Mouse (Mus musculus): ENCODE measurements at regions not wholly inside any gene's neighbourhood (a gene's known extent, or its start where the extent isn't known, plus 50 kb on each side); places are given as distances from the start of the nearest gene placed in this dataset.

DNA sequence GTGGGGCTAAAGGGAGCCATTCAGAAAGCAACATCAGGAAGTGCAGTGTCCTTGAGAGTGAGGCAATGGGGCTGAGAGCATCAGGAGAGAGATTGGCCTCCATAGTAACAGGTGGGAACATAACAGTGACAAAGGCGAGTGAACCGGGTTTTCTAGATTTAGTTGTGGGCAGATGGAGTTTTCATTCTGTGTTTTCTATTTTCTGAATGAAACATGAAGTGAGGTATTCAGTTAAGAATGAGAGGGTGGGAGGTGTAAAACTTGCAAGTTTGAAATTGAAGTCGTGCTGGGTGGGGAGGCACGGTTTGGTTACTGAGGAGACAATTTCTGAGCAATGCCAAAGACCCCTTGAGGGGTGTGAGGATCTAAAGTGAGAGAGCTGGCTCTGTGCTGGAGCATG is 893.3 kb downstream of the Diaph3 start:
- no peaks in the 10 kb centered on the region for H3K27me3 ChIP-seq (ENCODE audit: control insufficient read depth in 1 of 2, insufficient read depth in 2 of 2, low read length in 2 of 2)
- no peaks in the 10 kb centered on the region for H3K9me3 ChIP-seq (replicated peaks; ENCODE audit: insufficient read depth, low read length)
- H3K4me3 ChIP-seq (ENCODE audit: control insufficient read depth in 1 of 2, insufficient read depth in 1 of 2, low read depth in 2 of 2, low read length in 2 of 2), result no peak overlapping the region
- no peak overlapping the region for H3K9ac ChIP-seq (ENCODE audit: control insufficient read depth, low read depth, low read length, poor library complexity, severe bottlenecking)
- no peak overlapping the region for H3K27ac ChIP-seq (ENCODE audit: control insufficient read depth, low read depth, low read length)
- H3K79me2 ChIP-seq (ENCODE audit: control insufficient read depth, insufficient read depth, low read length, poor library complexity), result no peaks in the 10 kb centered on the region
- H3K36me3 ChIP-seq (ENCODE audit: control insufficient read depth in 1 of 2, insufficient read depth in 2 of 2, low read length in 2 of 2), result peaks cover 0 to 8% of the 10 kb centered on the region in 2 experiments; a peak in 1 of 4 replicates
- no peak for DNase-seq (ENCODE audit: low read depth, low spot score)
- H3K4me1 ChIP-seq (ENCODE audit: control insufficient read depth in 1 of 2, insufficient read depth in 2 of 2, low read length in 2 of 2), result peaks cover 0 to 3% of the 10 kb centered on the region in 2 experiments; a peak in 1 of 4 replicates
- TF ChIP-seq USF2 (IDR thresholded peaks at IDR 0.05; ENCODE audit: borderline replicate concordance in 1 of 2, insufficient read depth in 1 of 2, low read depth in 1 of 2, low read length in 2 of 2) (no peak), TCF12 (IDR thresholded peaks at IDR 0.05; ENCODE audit: low read depth, low read length) (no peak), NRF1 (IDR thresholded peaks at IDR 0.05; ENCODE audit: insufficient read depth, low read depth, low read length, poor library complexity, severe bottlenecking) (no peak), ELF1 (IDR thresholded peaks at IDR 0.05; ENCODE audit: low read depth, low read length) (no peak), KAT2A (conservative IDR thresholded peaks at IDR 0.05; ENCODE audit: low read depth, low read length) (no peak), MYC (IDR thresholded peaks at IDR 0.05; ENCODE audit: low read depth, low read length) (no peak), HCFC1 (IDR thresholded peaks at IDR 0.05; ENCODE audit: low read depth, low read length) (no peak), SMC3 (IDR thresholded peaks at IDR 0.05; ENCODE audit: low read depth, low read length) (no peak), TAL1 (IDR thresholded peaks at IDR 0.05; ENCODE audit: low read length) (no peak), E2F4 (IDR thresholded peaks at IDR 0.05; ENCODE audit: borderline replicate concordance, low read depth, low read length) (no peak), CTCF (IDR thresholded peaks at IDR 0.05 in 2 of 3, conservative IDR thresholded peaks at IDR 0.05 in 1 of 3; ENCODE audit: control insufficient read depth in 1 of 3, insufficient read depth in 1 of 3, low read depth in 2 of 3, low read length in 3 of 3, poor library complexity in 1 of 3, severe bottlenecking in 1 of 3) (no peak), MAFK (IDR thresholded peaks at IDR 0.05; ENCODE audit: borderline replicate concordance, low read depth, low read length) (no peak), RAD21 (IDR thresholded peaks at IDR 0.05; ENCODE audit: low read depth, low read length) (no peak), ZKSCAN1 (IDR thresholded peaks at IDR 0.05; ENCODE audit: low read depth, low read length) (no peak), GABPA (IDR thresholded peaks at IDR 0.05; ENCODE audit: low read depth, low read length) (no peak), MEF2A (IDR thresholded peaks at IDR 0.05; ENCODE audit: extremely low read depth, insufficient replicate concordance, low read depth, low read length, poor library complexity, severe bottlenecking) (no peak), MAZ (IDR thresholded peaks at IDR 0.05; ENCODE audit: low read depth, low read length) (no peak), MYB (IDR thresholded peaks at IDR 0.05; ENCODE audit: low read depth, low read length) (no peak), TBP (IDR thresholded peaks at IDR 0.05; ENCODE audit: low read depth, low read length) (no peak), MAX (IDR thresholded peaks at IDR 0.05; ENCODE audit: low read length) (no peak)

DNA sequence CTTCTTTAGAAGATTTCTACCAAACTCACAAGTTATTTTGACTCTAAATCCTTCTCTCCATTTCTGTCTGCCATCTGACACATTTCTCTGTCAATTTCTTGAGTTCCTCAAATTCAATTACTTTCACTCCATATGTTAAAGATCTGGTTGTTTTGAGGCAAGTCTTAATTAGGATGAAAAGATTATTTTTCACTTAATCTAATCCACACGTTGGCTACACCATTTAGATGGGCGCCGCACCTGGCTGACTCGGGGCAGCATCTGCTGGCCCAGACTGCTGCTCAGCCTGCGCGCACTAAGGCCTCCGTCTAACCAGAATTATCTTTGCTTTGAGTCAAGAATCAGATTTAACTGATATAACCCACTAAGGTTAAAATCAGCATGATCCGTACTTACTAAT is 894.3 kb downstream of the Diaph3 start:
- Histone ChIP-seq H3K79me2 (ENCODE audit: control insufficient read depth, insufficient read depth, low read length, poor library complexity) (no peaks in the 10 kb centered on the region), H3K27me3 (ENCODE audit: control insufficient read depth in 1 of 2, insufficient read depth in 2 of 2, low read length in 2 of 2) (no peaks in the 10 kb centered on the region), H3K27ac (ENCODE audit: control insufficient read depth, low read depth, low read length) (no peak overlapping the region), H3K9ac (ENCODE audit: control insufficient read depth, low read depth, low read length, poor library complexity, severe bottlenecking) (no peak overlapping the region), H3K4me3 (ENCODE audit: control insufficient read depth in 1 of 2, insufficient read depth in 1 of 2, low read depth in 2 of 2, low read length in 2 of 2) (no peak overlapping the region), H3K4me1 (ENCODE audit: control insufficient read depth in 1 of 2, insufficient read depth in 2 of 2, low read length in 2 of 2) (no peaks in the 10 kb centered on the region), H3K36me3 (ENCODE audit: control insufficient read depth in 1 of 2, insufficient read depth in 2 of 2, low read length in 2 of 2) (peaks cover 0 to 4% of the 10 kb centered on the region in 2 experiments; a peak in 1 of 4 replicates), H3K9me3 (replicated peaks; ENCODE audit: insufficient read depth, low read length) (no peaks in the 10 kb centered on the region)
- no peak for DNase-seq (ENCODE audit: low read depth, low spot score)
- TF ChIP-seq POLR2A (IDR thresholded peaks at IDR 0.05; ENCODE audit: control insufficient read depth in 1 of 2, insufficient read depth in 1 of 2, low read depth in 1 of 2, low read length in 2 of 2, poor library complexity in 1 of 2) (no peak), EP300 (IDR thresholded peaks at IDR 0.05; ENCODE audit: low read depth in 1 of 2, low read length in 2 of 2) (no peak), CHD1 (IDR thresholded peaks at IDR 0.05; ENCODE audit: low read depth, low read length) (no peak), USF1 (IDR thresholded peaks at IDR 0.05; ENCODE audit: low read depth, low read length) (no peak), TBP (IDR thresholded peaks at IDR 0.05; ENCODE audit: low read depth, low read length) (no peak), NELFE (IDR thresholded peaks at IDR 0.05; ENCODE audit: low read depth, low read length) (no peak), RAD21 (IDR thresholded peaks at IDR 0.05; ENCODE audit: low read depth, low read length) (no peak), SIN3A (IDR thresholded peaks at IDR 0.05; ENCODE audit: low read length) (no peak), NRF1 (IDR thresholded peaks at IDR 0.05; ENCODE audit: insufficient read depth, low read depth, low read length, poor library complexity, severe bottlenecking) (no peak), SMC3 (IDR thresholded peaks at IDR 0.05; ENCODE audit: low read depth, low read length) (no peak), ZNF384 (IDR thresholded peaks at IDR 0.05; ENCODE audit: low read depth, low read length) (no peak), ZC3H11A (IDR thresholded peaks at IDR 0.05; ENCODE audit: low read depth, low read length) (no peak), TCF12 (IDR thresholded peaks at IDR 0.05; ENCODE audit: low read depth, low read length) (no peak), RCOR1 (IDR thresholded peaks at IDR 0.05; ENCODE audit: low read depth, low read length) (no peak), ZMIZ1 (IDR thresholded peaks at IDR 0.05; ENCODE audit: low read depth, low read length) (no peak), MXI1 (IDR thresholded peaks at IDR 0.05; ENCODE audit: low read depth, low read length) (no peak), E2F4 (IDR thresholded peaks at IDR 0.05; ENCODE audit: borderline replicate concordance, low read depth, low read length) (no peak), USF2 (IDR thresholded peaks at IDR 0.05; ENCODE audit: borderline replicate concordance in 1 of 2, insufficient read depth in 1 of 2, low read depth in 1 of 2, low read length in 2 of 2) (no peak)

Data from MEL (cell line).